Mouse (Mus musculus): ENCODE data around the gene Mesd. TPM values are rescaled to one million over a fixed set of nuclear protein-coding genes. Genes with fewer than 3 reads are reported as not detected.
"Not testable (repeated sequence)": the region's sequence is repeated elsewhere in the genome, so short reads cannot be mapped to it uniquely, and the experiment has no call there.

Mesd gene
- polyA plus RNA-seq, 1 experiment from 2014 or later, result 62.9 TPM

DNA sequence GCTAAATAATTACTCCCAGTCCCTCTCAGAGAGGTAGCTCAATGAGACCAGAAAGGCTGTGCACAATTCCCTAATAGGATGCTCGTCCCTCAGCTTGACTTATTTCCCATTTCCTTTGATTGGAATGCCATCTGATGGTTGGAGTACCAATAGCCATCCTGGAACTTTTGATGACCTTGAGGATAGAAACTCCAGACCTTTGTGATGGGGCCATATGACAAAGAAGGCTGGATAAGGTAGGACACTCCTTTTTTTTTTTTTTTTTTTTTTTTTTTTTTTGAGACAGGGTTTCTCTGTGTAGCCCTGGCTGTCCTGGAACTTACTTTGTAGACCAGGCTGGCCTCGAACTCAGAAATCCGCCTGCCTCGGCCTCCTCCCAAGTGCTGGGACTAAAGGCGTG is 5.7 kb downstream of the Mesd start:
- 91% methylated on average over 5 of the region's 5 CpGs for WGBS
- not testable (repeated sequence) for H3K27ac ChIP-seq (replicated peaks); H3K27me3 ChIP-seq (ENCODE audit: control insufficient read depth, insufficient read depth, low read length); H3K4me2 ChIP-seq (replicated peaks; ENCODE audit: low read depth); H3K9ac ChIP-seq (ENCODE audit: low read length); H3K36me3 ChIP-seq (ENCODE audit: control insufficient read depth, insufficient read depth, low read length); H3K4me1 ChIP-seq (replicated peaks; ENCODE audit: control insufficient read depth, insufficient read depth); H3K9me3 ChIP-seq (ENCODE audit: control insufficient read depth, low read length); ATAC-seq (ENCODE audit: low FRiP score, low TSS enrichment); DNase-seq (ENCODE audit: low spot score); H3K4me3 ChIP-seq (ENCODE audit: low read depth, low read length)
- 0 out of 2 replicates have a peak, but pooled peaks have one; percentile 2 for TF ChIP-seq CTCF (IDR thresholded peaks at IDR 0.05; ENCODE audit: low read depth)

- Histone ChIP-seq H3K9ac (ENCODE audit: low read length) (peak overlapping the region; percentile 80), H3K9me3 (ENCODE audit: control insufficient read depth, low read length) (no peaks in the 10 kb centered on the region), H3K4me3 (ENCODE audit: low read depth, low read length) (peak overlapping the region; percentile 72), H3K27ac (replicated peaks) (peak overlapping the region; percentile 88), H3K4me1 (replicated peaks; ENCODE audit: control insufficient read depth, insufficient read depth) (no peaks in the 10 kb centered on the region; the same call in 1 of the 2 replicates), H3K4me2 (replicated peaks; ENCODE audit: low read depth) (peak overlapping the region; percentile 79), H3K27me3 (ENCODE audit: control insufficient read depth, insufficient read depth, low read length) (no peaks in the 10 kb centered on the region), H3K36me3 (ENCODE audit: control insufficient read depth, insufficient read depth, low read length) (peaks cover 2% of the 10 kb centered on the region; the same call in 1 of the 2 replicates)
- ATAC-seq (ENCODE audit: low FRiP score, low TSS enrichment) (peak; percentile 99), DNase-seq (ENCODE audit: low spot score) (peak; percentile 100)
- TF ChIP-seq CTCF (IDR thresholded peaks at IDR 0.05; ENCODE audit: low read depth), result peak; percentile 59
- TF ChIP-seq EP300 (optimal IDR thresholded peaks at IDR 0.05), result no peak
- 2% methylated on average over 43 of the region's 44 CpGs for WGBS
Measured at GRCm38 (mm10) chr7:83891433-83892332, 7.4 kb downstream of the Mesd start.

GRCm38 (mm10) chr7:83892333-83892669 is 8.0 kb downstream of the Mesd start:
- Histone ChIP-seq H3K27ac (replicated peaks) (peak overlapping the region; percentile 88), H3K9me3 (ENCODE audit: control insufficient read depth, low read length) (no peaks in the 10 kb centered on the region), H3K4me1 (replicated peaks; ENCODE audit: control insufficient read depth, insufficient read depth) (no peaks in the 10 kb centered on the region; the same call in 1 of the 2 replicates), H3K27me3 (ENCODE audit: control insufficient read depth, insufficient read depth, low read length) (no peaks in the 10 kb centered on the region), H3K4me2 (replicated peaks; ENCODE audit: low read depth) (peak overlapping the region; percentile 79), H3K36me3 (ENCODE audit: control insufficient read depth, insufficient read depth, low read length) (peaks cover 3% of the 10 kb centered on the region; the same call in 1 of the 2 replicates), H3K9ac (ENCODE audit: low read length) (peak overlapping the region; percentile 80), H3K4me3 (ENCODE audit: low read depth, low read length) (peak overlapping the region; percentile 72)
- no peak for TF ChIP-seq EP300 (optimal IDR thresholded peaks at IDR 0.05)
- no peak for TF ChIP-seq CTCF (IDR thresholded peaks at IDR 0.05; ENCODE audit: low read depth)
- ATAC-seq (ENCODE audit: low FRiP score, low TSS enrichment), result no peak
- WGBS, result 0% methylated on average over 21 of the region's 21 CpGs
- DNase-seq (ENCODE audit: low spot score), result no peak

DNA sequence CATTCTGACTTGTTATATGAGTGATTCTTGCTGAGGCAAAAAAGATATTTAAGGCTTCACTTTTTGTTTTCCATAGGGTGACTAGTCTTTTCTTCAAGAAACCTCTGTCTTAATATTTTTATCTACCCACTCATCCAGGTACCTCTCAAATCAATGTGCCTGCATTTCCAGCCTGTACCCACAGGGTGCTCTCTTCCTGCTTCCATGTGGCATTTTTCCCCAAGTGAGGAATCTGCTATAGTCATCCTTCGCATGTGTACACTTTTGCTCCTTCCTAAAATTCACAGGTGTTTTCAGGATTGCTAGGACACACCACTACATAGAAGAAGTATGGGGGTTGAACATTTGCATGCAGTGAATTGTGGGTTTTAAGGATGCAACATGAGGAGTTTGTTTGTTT is 10.1 kb downstream of the Mesd start:
- Histone ChIP-seq H3K9ac (ENCODE audit: low read length) (no peak overlapping the region), H3K9me3 (ENCODE audit: control insufficient read depth, low read length) (no peaks in the 10 kb centered on the region), H3K27ac (replicated peaks) (no peak overlapping the region), H3K4me1 (replicated peaks; ENCODE audit: control insufficient read depth, insufficient read depth) (no peaks in the 10 kb centered on the region; the same call in 1 of the 2 replicates), H3K36me3 (ENCODE audit: control insufficient read depth, insufficient read depth, low read length) (peaks cover 14% of the 10 kb centered on the region; the same call in 1 of the 2 replicates), H3K4me3 (ENCODE audit: low read depth, low read length) (no peak overlapping the region), H3K27me3 (ENCODE audit: control insufficient read depth, insufficient read depth, low read length) (no peaks in the 10 kb centered on the region), H3K4me2 (replicated peaks; ENCODE audit: low read depth) (no peak overlapping the region)
- WGBS, result 92% methylated on average over 1 of the region's 1 CpGs
- TF ChIP-seq CTCF (IDR thresholded peaks at IDR 0.05; ENCODE audit: low read depth), result peak; percentile 31; the same call in 1 of the 2 replicates
- TF ChIP-seq EP300 (optimal IDR thresholded peaks at IDR 0.05), result no peak
- DNase-seq (ENCODE audit: low spot score), result no peak
- no peak for ATAC-seq (ENCODE audit: low FRiP score, low TSS enrichment)

DNA sequence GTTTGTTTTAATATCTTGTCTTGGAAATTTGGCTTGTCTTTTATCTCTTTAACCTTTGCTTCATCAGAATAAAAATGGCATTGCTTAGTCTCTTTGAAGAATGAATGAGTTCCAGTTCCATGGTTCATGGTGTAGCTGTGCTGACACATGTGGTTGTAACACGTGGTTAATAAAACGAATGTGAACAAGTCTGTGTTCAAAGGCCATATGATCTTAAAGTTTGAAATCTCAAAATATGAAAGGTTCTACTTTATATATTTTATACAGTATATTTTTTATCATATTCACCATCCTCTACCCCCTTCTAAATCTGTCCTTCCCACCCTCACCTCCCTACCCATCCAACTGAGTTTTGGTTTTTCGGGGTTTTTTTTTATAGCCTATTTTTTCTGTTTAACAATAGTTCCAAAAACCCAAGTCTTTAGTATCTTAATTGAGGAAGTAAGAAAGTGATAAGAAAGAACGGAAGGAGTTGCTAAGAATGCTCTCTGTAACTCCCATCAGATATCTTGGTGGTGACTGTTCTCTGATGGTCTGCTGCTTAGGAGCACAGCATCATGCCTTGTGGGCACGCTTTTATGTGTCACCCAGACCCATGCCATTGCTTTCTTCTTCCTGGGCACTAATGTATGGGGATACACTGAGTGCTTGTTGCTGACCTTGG is 11.9 kb downstream of the Mesd start:
- H3K4me2 ChIP-seq (replicated peaks; ENCODE audit: low read depth), result no peak overlapping the region
- no peaks in the 10 kb centered on the region; the same call in 1 of the 2 replicates for H3K4me1 ChIP-seq (replicated peaks; ENCODE audit: control insufficient read depth, insufficient read depth)
- 86% methylated on average over 5 of the region's 5 CpGs for WGBS
- H3K9ac ChIP-seq (ENCODE audit: low read length), result no peak overlapping the region
- peaks cover 14% of the 10 kb centered on the region; the same call in 1 of the 2 replicates for H3K36me3 ChIP-seq (ENCODE audit: control insufficient read depth, insufficient read depth, low read length)
- no peak overlapping the region for H3K4me3 ChIP-seq (ENCODE audit: low read depth, low read length)
- ATAC-seq (ENCODE audit: low FRiP score, low TSS enrichment) (no peak), DNase-seq (ENCODE audit: low spot score) (no peak)
- H3K9me3 ChIP-seq (ENCODE audit: control insufficient read depth, low read length), result no peaks in the 10 kb centered on the region
- no peaks in the 10 kb centered on the region for H3K27me3 ChIP-seq (ENCODE audit: control insufficient read depth, insufficient read depth, low read length)
- no peak overlapping the region for H3K27ac ChIP-seq (replicated peaks)
- TF ChIP-seq CTCF (IDR thresholded peaks at IDR 0.05; ENCODE audit: low read depth) (no peak), EP300 (optimal IDR thresholded peaks at IDR 0.05) (no peak)
